Mouse (Mus musculus): ENCODE measurements at regions not wholly inside any gene's neighbourhood (a gene's known extent, or its start where the extent isn't known, plus 50 kb on each side); places are given as distances from the start of the nearest gene placed in this dataset.

- POLR2A ChIA-PET = no interaction called here
- CTCF ChIA-PET = interaction anchor here in 1 of 4 experiments (0.5 kb wide), 1 partner anchor 453 kb away, joined by 3 read pairs; no protein-coding TSS in a partner anchor
Measured at GRCm38 (mm10) chr6:11796361-11796760, 110.9 kb downstream of the Ndufa4 start.

GRCm38 (mm10) chr6:11793366-11793765 is 113.9 kb downstream of the Ndufa4 start:
- ChIA-PET POLR2A (no interaction called here), CTCF (no interaction called here)

- CTCF ChIA-PET = no interaction called here
- POLR2A ChIA-PET = interaction anchor here in 1 of 4 experiments (0.7 kb wide), 1 partner anchor 257 kb away, joined by 6 read pairs; no protein-coding TSS in a partner anchor
Measured at GRCm38 (mm10) chr6:11792186-11792585, 115.1 kb downstream of the Ndufa4 start.

GRCm38 (mm10) chr6:11791056-11791455 is 116.2 kb downstream of the Ndufa4 start:
- CTCF ChIA-PET = no interaction called here
- POLR2A ChIA-PET = interaction anchor here in 1 of 4 experiments (0.5 kb wide), 1 partner anchor 32 kb away, joined by 3 read pairs; no protein-coding TSS in a partner anchor

GRCm38 (mm10) chr6:11773992-11774391 is 133.3 kb downstream of the Ndufa4 start:
- CTCF ChIA-PET = interaction anchor here in 3 of 4 experiments (0.5 to 0.6 kb wide), 5 partner anchors 16 to 1449 kb away, joined by 3 to 10 read pairs (median 4); no protein-coding TSS in a partner anchor
- POLR2A ChIA-PET = interaction anchor here in 1 of 4 experiments (0.6 kb wide), 1 partner anchor 203 kb away, joined by 6 read pairs; no protein-coding TSS in a partner anchor

GRCm38 (mm10) chr6:11762912-11763311 is 144.4 kb downstream of the Ndufa4 start:
- POLR2A ChIA-PET = no interaction called here
- CTCF ChIA-PET = no interaction called here

- POLR2A ChIA-PET = interaction anchor here in 1 of 4 experiments (0.6 kb wide), 1 partner anchor 102 kb away, joined by 3 read pairs; no protein-coding TSS in a partner anchor
Measured at GRCm38 (mm10) chr6:11737667-11738066, 169.6 kb downstream of the Ndufa4 start.

GRCm38 (mm10) chr6:11731126-11731525 is 176.2 kb downstream of the Ndufa4 start:
- ChIA-PET POLR2A (no interaction called here), CTCF (no interaction called here)

More at GRCm38 (mm10) chr6:11737667-11738066, 169.6 kb downstream of the Ndufa4 start:
- CTCF ChIA-PET = no interaction called here

GRCm38 (mm10) chr6:11730667-11731066 is 176.6 kb downstream of the Ndufa4 start:
- ChIA-PET POLR2A (no interaction called here), CTCF (no interaction called here)

- POLR2A ChIA-PET = no interaction called here
- CTCF ChIA-PET = no interaction called here
Measured at GRCm38 (mm10) chr6:11727806-11728205, 179.5 kb downstream of the Ndufa4 start.

GRCm38 (mm10) chr6:11727370-11727769 is 179.9 kb downstream of the Ndufa4 start:
- ChIA-PET POLR2A (no interaction called here), CTCF (no interaction called here)

- POLR2A ChIA-PET = no interaction called here
- CTCF ChIA-PET = no interaction called here
Measured at GRCm38 (mm10) chr6:11723519-11723918, 183.8 kb downstream of the Ndufa4 start.

- CTCF ChIA-PET = no interaction called here
- POLR2A ChIA-PET = no interaction called here
Measured at GRCm38 (mm10) chr6:11720274-11720673, 187.0 kb downstream of the Ndufa4 start.

- POLR2A ChIA-PET = no interaction called here
- CTCF ChIA-PET = no interaction called here
Measured at GRCm38 (mm10) chr6:11710581-11710980, 196.7 kb downstream of the Ndufa4 start.

GRCm38 (mm10) chr6:11709465-11709864 is 197.8 kb downstream of the Ndufa4 start:
- POLR2A ChIA-PET = no interaction called here
- CTCF ChIA-PET = no interaction called here

All from embryonic stem cell, embryonic (primary cell).